Mouse (Mus musculus) erythroblast, embryonic 14.5 days (primary cell): Measurements from ENCODE around the gene Smlr1. TPM values are rescaled to one million over a fixed set of nuclear protein-coding genes. Genes with fewer than 3 reads are reported as not detected.

ENCODE experiments used
- H3K27me3 ChIP-seq: 2 replicates; pipeline ENCODE4 v1.6.1; 2012; ENCODE audit warnings: inconsistent platforms; ENCODE audit not compliant: control insufficient read depth
- H3K36me3 ChIP-seq: 2 replicates; pipeline ENCODE4 v1.6.1; 2012; ENCODE audit warnings: mild to moderate bottlenecking, inconsistent platforms; ENCODE audit not compliant: control insufficient read depth
- H3K4me1 ChIP-seq: 2 replicates; pipeline ENCODE4 v1.6.1; 2012; ENCODE audit warnings: inconsistent platforms; ENCODE audit not compliant: control insufficient read depth
- H3K4me3 ChIP-seq: replicated peaks from 2 replicates; pipeline ENCODE3; 2012; ENCODE audit warnings: moderate library complexity, mild to moderate bottlenecking, inconsistent platforms
- H3K9me3 ChIP-seq: 2 replicates; pipeline ENCODE4 v1.6.1; 2012; ENCODE audit warnings: low read length, inconsistent platforms, mixed read lengths; ENCODE audit not compliant: control insufficient read depth
- GATA1 ChIP-seq: IDR thresholded peaks from 2 replicates; pipeline ENCODE4 v1.6.1; 2012; ENCODE audit warnings: low read length, inconsistent platforms, mixed read lengths
- TAL1 ChIP-seq: IDR thresholded peaks from 3 replicates; pipeline ENCODE4 v1.6.1; 2012; ENCODE audit warnings: low read length, inconsistent platforms, mixed read lengths
- polyA plus RNA-seq: library from polyadenylated mRNA; stranded (reverse); fragments of >175 nt; gene quantifications from 2 replicates; pipeline ENCODE4 v1.2.3, GENCODE M21; 2012

The Smlr1 gene
- polyA plus RNA-seq, 1 experiment: not detected

- H3K36me3 ChIP-seq: no peaks in the 10 kb centered on the region; the same call in 1 of the 2 replicates
- TF ChIP-seq TAL1 (no peak), GATA1 (no peak)
- no peaks in the 10 kb centered on the region for H3K9me3 ChIP-seq
- no peak overlapping the region for H3K4me3 ChIP-seq
- no peaks in the 10 kb centered on the region for H3K4me1 ChIP-seq
- no peaks in the 10 kb centered on the region for H3K27me3 ChIP-seq
These were observed 554 bp upstream of the Smlr1 start for GRCm38 (mm10) chr10:25536621-25537020.

- H3K27me3 ChIP-seq: no peaks in the 10 kb centered on the region
- no peaks in the 10 kb centered on the region; the same call in 1 of the 2 replicates for H3K36me3 ChIP-seq
- H3K4me1 ChIP-seq: no peaks in the 10 kb centered on the region
- TF ChIP-seq GATA1: no peak
- TF ChIP-seq TAL1: no peak
- H3K4me3 ChIP-seq: no peak overlapping the region
- no peaks in the 10 kb centered on the region for H3K9me3 ChIP-seq
These were observed 1.6 kb downstream of the Smlr1 start for GRCm38 (mm10) chr10:25534467-25534866.

- no peaks in the 10 kb centered on the region for H3K27me3 ChIP-seq
- no peaks in the 10 kb centered on the region for H3K4me1 ChIP-seq
- H3K36me3 ChIP-seq: no peaks in the 10 kb centered on the region; the same call in 1 of the 2 replicates
- H3K9me3 ChIP-seq: no peaks in the 10 kb centered on the region
- no peak overlapping the region for H3K4me3 ChIP-seq
- TF ChIP-seq TAL1: no peak
- no peak for TF ChIP-seq GATA1
These were observed 2.4 kb downstream of the Smlr1 start for GRCm38 (mm10) chr10:25533513-25534246.

GRCm38 (mm10) chr10:25533105-25533504, 3.0 kb downstream of the Smlr1 start:
- TF ChIP-seq TAL1: no peak
- TF ChIP-seq GATA1: no peak
- Histone ChIP-seq H3K4me3 (no peak overlapping the region), H3K27me3 (no peaks in the 10 kb centered on the region), H3K36me3 (no peaks in the 10 kb centered on the region; the same call in 1 of the 2 replicates), H3K4me1 (no peaks in the 10 kb centered on the region), H3K9me3 (no peaks in the 10 kb centered on the region)

- Histone ChIP-seq H3K27me3 (no peaks in the 10 kb centered on the region), H3K4me3 (no peak overlapping the region), H3K9me3 (no peaks in the 10 kb centered on the region), H3K36me3 (no peaks in the 10 kb centered on the region; the same call in 1 of the 2 replicates), H3K4me1 (no peaks in the 10 kb centered on the region)
- no peak for TF ChIP-seq TAL1
- TF ChIP-seq GATA1: no peak
These were observed 4.7 kb downstream of the Smlr1 start for GRCm38 (mm10) chr10:25531335-25531734.

- Histone ChIP-seq H3K4me3 (no peak overlapping the region), H3K4me1 (no peaks in the 10 kb centered on the region), H3K36me3 (peaks cover 2% of the 10 kb centered on the region; the same call in 1 of the 2 replicates), H3K27me3 (no peaks in the 10 kb centered on the region), H3K9me3 (no peaks in the 10 kb centered on the region)
- no peak for TF ChIP-seq GATA1
- no peak for TF ChIP-seq TAL1
These were observed 8.9 kb downstream of the Smlr1 start for GRCm38 (mm10) chr10:25527126-25527525.

- Histone ChIP-seq H3K4me3 (no peak overlapping the region), H3K36me3 (peaks cover 2% of the 10 kb centered on the region; the same call in 1 of the 2 replicates), H3K4me1 (no peaks in the 10 kb centered on the region), H3K9me3 (no peaks in the 10 kb centered on the region), H3K27me3 (no peaks in the 10 kb centered on the region)
- TF ChIP-seq GATA1: no peak
- TF ChIP-seq TAL1: no peak
These were observed 9.4 kb downstream of the Smlr1 start for GRCm38 (mm10) chr10:25526622-25527021.

GRCm38 (mm10) chr10:25526156-25526555, 9.9 kb downstream of the Smlr1 start:
- Histone ChIP-seq H3K9me3 (no peaks in the 10 kb centered on the region), H3K4me3 (no peak overlapping the region), H3K27me3 (no peaks in the 10 kb centered on the region), H3K4me1 (no peaks in the 10 kb centered on the region), H3K36me3 (peaks cover 2% of the 10 kb centered on the region; the same call in 1 of the 2 replicates)
- TF ChIP-seq TAL1: no peak
- TF ChIP-seq GATA1: no peak

- peaks cover 2% of the 10 kb centered on the region; the same call in 1 of the 2 replicates for H3K36me3 ChIP-seq
- no peaks in the 10 kb centered on the region for H3K27me3 ChIP-seq
- no peak overlapping the region for H3K4me3 ChIP-seq
- no peaks in the 10 kb centered on the region for H3K4me1 ChIP-seq
- TF ChIP-seq GATA1: no peak
- no peak for TF ChIP-seq TAL1
- H3K9me3 ChIP-seq: no peaks in the 10 kb centered on the region
These were observed 12.3 kb downstream of the Smlr1 start for GRCm38 (mm10) chr10:25523727-25524126.
